Mouse (Mus musculus): Measurements from ENCODE around the gene Vps53. TPM values are rescaled to one million over a fixed set of nuclear protein-coding genes. Genes with fewer than 3 reads are reported as not detected.

Vps53 gene
- 44.3 to 48.5 TPM (median 47.6 TPM) in 4 replicates for total RNA-seq (2023)

GRCm38 (mm10) chr11:76179495-76180145 is at the start of gene Vps53, which contains the start of gene Fam57a:
Vps53 (minus strand) TSS chr11:76179647.
Fam57a (plus strand) TSS chr11:76179671.

DNA sequence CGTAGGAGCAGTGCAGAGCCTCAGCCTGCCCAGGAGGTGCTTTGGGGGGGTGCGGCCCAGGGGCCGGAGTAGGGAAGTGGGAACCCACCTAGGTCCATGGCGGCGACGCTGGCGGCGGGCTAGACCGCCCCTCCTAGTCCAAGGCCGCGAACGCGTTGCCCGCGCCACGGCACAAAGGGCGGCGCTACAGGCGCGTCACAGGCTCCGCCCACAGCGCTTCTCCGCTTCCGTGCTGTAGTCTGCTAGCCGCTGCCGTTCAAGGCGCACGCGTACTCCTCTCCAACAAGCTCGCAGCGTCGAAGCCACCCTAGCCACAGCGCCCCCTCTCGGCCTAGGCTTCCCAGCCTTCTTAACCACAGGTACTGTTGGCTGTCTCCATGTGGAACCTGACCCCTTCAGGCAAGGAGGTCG is 37.9 kb upstream of the Vps53 start, which contains the start of the genes Dbil5 and Gemin4:
Gene Dbil5, plus strand, starts transcription at position 219 of the 411 bp plus-strand sequence.
Gene Gemin4, minus strand, starts transcription at position 275 of the 411 bp plus-strand sequence.

GRCm38 (mm10) chr11:76027139-76028071 is 152.0 kb downstream of the Vps53 start, which contains the start of gene Rflnb:
Rflnb (minus strand) TSS chr11:76027782.

GRCm38 (mm10) chr11:75999440-76000155 is 179.8 kb downstream of the Vps53 start, which contains the start of gene 1700016K19Rik:
1700016K19Rik (plus strand) TSS chr11:75999912.

Other genes starting within 250 kb of the Vps53 start
- 10.6 to 13.5 TPM (median 12.1 TPM) in 4 replicates for gene Rph3al, start 241.2 kb downstream of the Vps53 start, total RNA-seq (2023)
- 4.5 to 7.4 TPM (median 5.8 TPM) in 4 replicates for gene 1700016K19Rik, start 179.7 kb downstream of the Vps53 start, total RNA-seq (2023)
- gene Rflnb, start 151.9 kb downstream of the Vps53 start, total RNA-seq (2023) = 30.0 to 33.2 TPM (median 31.2 TPM) in 4 replicates
- 1.9 to 5.1 TPM (median 2.5 TPM) in 4 replicates for gene Fam57a, start within 50 bp of the Vps53 start, total RNA-seq (2023)
- gene Dbil5, start 38.0 kb upstream of the Vps53 start, total RNA-seq (2023) = 2.6 TPM in 1 of 4 replicates, not detected in the others
- 6.2 to 9.9 TPM (median 7.1 TPM) in 4 replicates for gene Gemin4, start 38.0 kb upstream of the Vps53 start, total RNA-seq (2023)
- 12.4 to 14.3 TPM (median 13.8 TPM) in 4 replicates for gene Mrm3, start 64.1 kb upstream of the Vps53 start, total RNA-seq (2023)
- gene Glod4, start 64.1 kb upstream of the Vps53 start, total RNA-seq (2023) = 25.7 to 33.2 TPM (median 29.8 TPM) in 4 replicates
- gene Nxn, start 219.5 kb upstream of the Vps53 start, total RNA-seq (2023) = 4.0 to 5.4 TPM (median 5.0 TPM) in 4 replicates
- gene Timm22, start 227.3 kb upstream of the Vps53 start, total RNA-seq (2023) = 14.1 to 25.9 TPM (median 22.0 TPM) in 4 replicates